Mouse (Mus musculus) heart, embryonic 13.5 days (tissue): Measurements from ENCODE around the gene Gnai3. TPM values are rescaled to one million over a fixed set of nuclear protein-coding genes. Genes with fewer than 3 reads are reported as not detected.

Experiments
- ATAC-seq: fragments of 200-750 bp; cut with Nextera tagmentation; 2 replicates; pipeline ENCODE4 v1.8.0; 2017; ENCODE audit warnings: moderate TSS enrichment; ENCODE audit not compliant: insufficient number of reproducible peaks, low FRiP score, low TSS enrichment; ENCODE audit errors: extremely low read depth
- H3K27ac ChIP-seq: fragments of 300-500 bp; sonication (generic); replicated peaks from 2 replicates; pipeline ENCODE4 v1.5.1; 2015; ENCODE audit warnings: moderate library complexity, mild to moderate bottlenecking, inconsistent platforms
- H3K27me3 ChIP-seq: fragments of 300-500 bp; sonication (generic); replicated peaks from 2 replicates; pipeline ENCODE4 v1.6.1; 2015; ENCODE audit warnings: mild to moderate bottlenecking, inconsistent platforms
- H3K36me3 ChIP-seq: fragments of 300-500 bp; sonication (generic); 2 replicates; pipeline ENCODE4 v1.6.1; 2015; ENCODE audit warnings: mild to moderate bottlenecking, inconsistent platforms
- H3K4me1 ChIP-seq: fragments of 300-500 bp; sonication (generic); 2 replicates; pipeline ENCODE4 v1.6.1; 2015; ENCODE audit warnings: inconsistent platforms
- H3K4me2 ChIP-seq: fragments of 300-500 bp; sonication (generic); 2 replicates; pipeline ENCODE4 v1.6.1; 2015; ENCODE audit warnings: inconsistent platforms, mild to moderate bottlenecking, moderate library complexity
- H3K4me3 ChIP-seq: fragments of 300-500 bp; sonication (generic); 2 replicates; pipeline ENCODE4 v1.5.1; 2015; ENCODE audit warnings: moderate library complexity, mild to moderate bottlenecking, inconsistent platforms
- H3K9ac ChIP-seq: fragments of 300-500 bp; sonication (generic); 2 replicates; pipeline ENCODE4 v1.6.1; 2015; ENCODE audit warnings: inconsistent platforms, mild to moderate bottlenecking, moderate library complexity
- H3K9me3 ChIP-seq: fragments of 300-500 bp; sonication (generic); 2 replicates; pipeline ENCODE4 v1.6.1; 2016; ENCODE audit warnings: inconsistent platforms
- WGBS: fragments of 180-500 bp; shearing (Covaris S2); methylation state at CpG from one replicate; pipeline ENCODE4 v1.1.7; 2015; ENCODE audit warnings: mixed read lengths; 5-methylcytosine and 5-hydroxymethylcytosine counted together
- polyA plus RNA-seq: library from polyadenylated mRNA; unstranded; fragments of >200 nt; fragmentation: Nextera tagmentation; extraction: Ambion mirVana; gene quantifications from 2 replicates; pipeline ENCODE4 v1.2.1, GENCODE M21; 2015

Gene Gnai3
- polyA plus RNA-seq = 74.7 and 76.3 TPM in 2 replicates

- Histone ChIP-seq H3K4me3 (peak within 1 kb of the TSS; percentile 90), H3K9me3 (no peaks in the 10 kb centered on the region), H3K27me3 (no peaks in the 10 kb centered on the region), H3K4me1 (peaks cover 32% of the 10 kb centered on the region), H3K27ac (peak within 1 kb of the TSS; percentile 95), H3K36me3 (peaks cover 8% of the 10 kb centered on the region), H3K9ac (peak within 1 kb of the TSS; percentile 94), H3K4me2 (peak within 1 kb of the TSS; percentile 70)
- under 1% methylated on average over 63 of the region's 63 CpGs for WGBS
- peak; percentile 89 for ATAC-seq
These were observed at the start of gene Gnai3 for GRCm38 (mm10) chr3:108145534-108146445. Gene Gnai3 (minus strand): TSS chr3:108146146.

- no peak for ATAC-seq
- peaks cover 7% of the 10 kb centered on the region for H3K36me3 ChIP-seq
- peaks cover 57% of the 10 kb centered on the region for H3K4me1 ChIP-seq
- H3K4me2 ChIP-seq = no peak overlapping the region
- no peak overlapping the region for H3K9ac ChIP-seq
- H3K27ac ChIP-seq = no peak overlapping the region
- no peak overlapping the region for H3K4me3 ChIP-seq
- no peaks in the 10 kb centered on the region for H3K9me3 ChIP-seq
- H3K27me3 ChIP-seq = no peaks in the 10 kb centered on the region
- WGBS = 72% methylated on average over 4 of the region's 4 CpGs
These were observed 49.3 kb upstream of the Gnai3 start for GRCm38 (mm10) chr3:108195287-108195686.

DNA sequence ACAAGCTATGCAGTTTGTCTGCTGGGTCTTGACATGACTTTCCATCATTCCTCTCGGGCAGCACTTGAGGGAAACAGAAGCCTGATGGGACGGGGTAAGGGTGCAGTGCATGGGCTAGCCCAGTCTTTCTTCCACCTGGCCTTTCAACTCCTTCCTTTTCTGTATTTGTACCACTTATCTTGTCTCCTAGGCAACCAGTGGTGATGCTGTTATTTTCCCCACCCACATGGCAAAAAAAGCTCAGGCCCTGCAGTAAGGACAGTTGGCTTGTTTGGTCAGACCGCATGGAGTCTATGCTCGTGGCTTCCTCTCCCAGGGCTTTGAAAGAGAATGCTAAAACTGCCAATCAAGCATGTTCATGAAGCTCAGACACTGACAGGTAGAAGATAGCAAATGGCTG is 47.7 kb upstream of the Gnai3 start:
- Histone ChIP-seq H3K4me1 (peaks cover 56% of the 10 kb centered on the region), H3K27ac (no peak overlapping the region), H3K4me2 (no peak overlapping the region), H3K9ac (no peak overlapping the region), H3K4me3 (no peak overlapping the region), H3K36me3 (peaks cover 6% of the 10 kb centered on the region), H3K27me3 (peaks cover under 1% of the 10 kb centered on the region; the same call in 1 of the 2 replicates), H3K9me3 (no peaks in the 10 kb centered on the region)
- 38% methylated on average over 4 of the region's 4 CpGs for WGBS
- no peak for ATAC-seq

GRCm38 (mm10) chr3:108189897-108190296 is 44.0 kb upstream of the Gnai3 start:
- Histone ChIP-seq H3K9me3 (no peaks in the 10 kb centered on the region), H3K36me3 (no peaks in the 10 kb centered on the region), H3K4me3 (no peak overlapping the region), H3K9ac (peak overlapping the region; percentile 47), H3K4me1 (peaks cover 41% of the 10 kb centered on the region), H3K4me2 (peak overlapping the region; percentile 15; the same call in 1 of the 2 replicates), H3K27ac (0 out of 2 replicates have a peak overlapping the region, but pooled peaks have one; percentile 25), H3K27me3 (peaks cover 29% of the 10 kb centered on the region)
- 59% methylated on average over 5 of the region's 5 CpGs for WGBS
- no peak for ATAC-seq

DNA sequence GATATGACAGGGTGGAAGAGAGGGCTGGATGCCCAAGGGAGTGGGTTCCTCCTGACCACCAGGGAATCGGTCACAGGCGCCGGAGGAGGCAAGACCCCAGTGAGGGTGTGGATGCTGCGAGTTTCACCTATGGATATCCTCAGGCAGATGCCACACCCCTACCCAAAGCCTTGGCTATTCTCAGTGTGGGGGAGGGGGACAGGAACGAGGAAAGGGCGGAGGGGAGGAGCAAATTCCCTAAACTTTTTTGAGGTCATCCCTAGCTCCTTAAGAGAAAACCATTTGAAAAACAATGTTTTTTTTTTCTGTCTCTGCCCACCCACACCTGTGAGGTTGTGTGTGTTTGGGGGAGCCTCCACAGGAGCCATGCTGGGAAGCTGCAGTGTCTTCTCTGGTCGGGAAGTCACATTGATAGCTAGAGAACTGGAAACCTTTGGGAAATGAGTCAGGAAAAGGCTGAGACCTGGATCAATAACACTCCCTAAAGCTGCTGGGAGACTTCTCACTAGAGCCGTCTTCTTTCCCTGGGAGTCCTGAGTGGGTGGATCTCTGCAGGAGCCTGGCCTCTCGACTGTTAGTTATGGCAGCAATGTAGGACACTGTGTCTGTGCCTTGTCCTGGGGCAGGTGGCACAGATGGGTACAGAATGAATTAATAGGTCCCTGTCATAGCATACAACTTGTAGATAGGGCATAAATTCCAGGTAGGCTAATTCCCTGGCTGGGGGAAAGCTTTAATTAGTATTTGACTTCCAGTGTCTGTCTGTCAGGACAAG is 43.0 kb upstream of the Gnai3 start:
- no peaks in the 10 kb centered on the region for H3K9me3 ChIP-seq
- ATAC-seq = no peak
- H3K27ac ChIP-seq = no peak overlapping the region
- H3K4me1 ChIP-seq = peaks cover 36% of the 10 kb centered on the region
- no peak overlapping the region for H3K4me2 ChIP-seq
- WGBS = 61% methylated on average over 9 of the region's 9 CpGs
- no peak overlapping the region for H3K4me3 ChIP-seq
- no peak overlapping the region for H3K9ac ChIP-seq
- H3K36me3 ChIP-seq = no peaks in the 10 kb centered on the region
- peaks cover 34% of the 10 kb centered on the region for H3K27me3 ChIP-seq

GRCm38 (mm10) chr3:108187111-108187795 is 41.3 kb upstream of the Gnai3 start:
- ATAC-seq = no peak
- H3K9me3 ChIP-seq = no peaks in the 10 kb centered on the region
- peaks cover 45% of the 10 kb centered on the region for H3K27me3 ChIP-seq
- peaks cover 26% of the 10 kb centered on the region for H3K4me1 ChIP-seq
- peak overlapping the region; percentile 95 for H3K4me2 ChIP-seq
- H3K9ac ChIP-seq = peak overlapping the region; percentile 88; the same call in 1 of the 2 replicates
- no peaks in the 10 kb centered on the region for H3K36me3 ChIP-seq
- no peak overlapping the region for H3K27ac ChIP-seq
- WGBS = 58% methylated on average over 20 of the region's 20 CpGs
- peak overlapping the region; percentile 80 for H3K4me3 ChIP-seq

GRCm38 (mm10) chr3:108186098-108187047 is 40.4 kb upstream of the Gnai3 start, which contains the start of gene Amigo1:
Gene Amigo1 (plus strand): TSS chr3:108186335.
- 2% methylated on average over 90 of the region's 100 CpGs for WGBS
- Histone ChIP-seq H3K27me3 (peaks cover 45% of the 10 kb centered on the region), H3K27ac (no peak within 1 kb of the TSS)

GRCm38 (mm10) chr3:108185460-108186097 is 39.6 kb upstream of the Gnai3 start:
- H3K4me2 ChIP-seq = peak overlapping the region; percentile 95
- no peak for ATAC-seq
- 3% methylated on average over 16 of the region's 16 CpGs for WGBS
- peak overlapping the region; percentile 88 for H3K9ac ChIP-seq
- no peaks in the 10 kb centered on the region for H3K36me3 ChIP-seq
- H3K4me3 ChIP-seq = peak overlapping the region; percentile 80
- no peaks in the 10 kb centered on the region for H3K9me3 ChIP-seq
- peaks cover 45% of the 10 kb centered on the region for H3K27me3 ChIP-seq
- H3K27ac ChIP-seq = no peak overlapping the region
- H3K4me1 ChIP-seq = peaks cover 20% of the 10 kb centered on the region

More at GRCm38 (mm10) chr3:108186098-108187047, 40.4 kb upstream of the Gnai3 start, which contains the start of gene Amigo1:
- H3K36me3 ChIP-seq = no peaks in the 10 kb centered on the region
- peak; percentile 38 for ATAC-seq
- H3K4me2 ChIP-seq = peak within 1 kb of the TSS; percentile 95
- peaks cover 24% of the 10 kb centered on the region for H3K4me1 ChIP-seq
- no peaks in the 10 kb centered on the region for H3K9me3 ChIP-seq
- H3K9ac ChIP-seq = peak within 1 kb of the TSS; percentile 88
- H3K4me3 ChIP-seq = peak within 1 kb of the TSS; percentile 80

- ATAC-seq = no peak
- Histone ChIP-seq H3K4me2 (no peak overlapping the region), H3K36me3 (no peaks in the 10 kb centered on the region), H3K4me1 (peaks cover 17% of the 10 kb centered on the region), H3K9ac (no peak overlapping the region), H3K27ac (no peak overlapping the region), H3K27me3 (peaks cover 45% of the 10 kb centered on the region), H3K9me3 (no peaks in the 10 kb centered on the region), H3K4me3 (no peak overlapping the region)
- 67% methylated on average over 3 of the region's 3 CpGs for WGBS
These were observed 38.8 kb upstream of the Gnai3 start for GRCm38 (mm10) chr3:108184742-108185141.

DNA sequence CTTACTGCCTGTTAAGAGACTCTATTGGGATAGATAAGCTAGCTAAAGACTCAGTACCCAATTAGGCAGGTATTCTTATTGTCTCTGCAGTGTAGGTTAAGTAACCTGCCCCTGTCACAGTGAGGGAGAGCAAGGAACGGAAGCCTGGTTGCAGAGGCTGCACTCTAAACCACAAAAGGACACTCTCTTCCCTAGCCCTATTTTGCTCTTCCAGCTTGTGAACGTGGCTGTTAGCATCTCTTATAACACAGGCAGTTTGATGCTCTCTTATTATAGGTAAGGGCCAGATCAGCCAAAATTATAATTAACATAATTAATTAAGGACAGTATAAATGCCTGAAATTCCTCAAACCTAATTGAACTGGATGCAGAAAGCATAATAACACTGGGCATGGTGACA is 34.6 kb upstream of the Gnai3 start:
- Histone ChIP-seq H3K4me1 (peaks cover 2% of the 10 kb centered on the region; the same call in 1 of the 2 replicates), H3K4me2 (no peak overlapping the region), H3K36me3 (no peaks in the 10 kb centered on the region), H3K27me3 (peaks cover 27% of the 10 kb centered on the region), H3K27ac (no peak overlapping the region), H3K9me3 (no peaks in the 10 kb centered on the region), H3K4me3 (no peak overlapping the region), H3K9ac (no peak overlapping the region)
- 56% methylated on average over 2 of the region's 2 CpGs for WGBS
- ATAC-seq = no peak
